Mouse (Mus musculus) lung, postnatal 36 days (tissue): ENCODE data around the gene Tmem14a.
"Not testable (repeated sequence)": the region's sequence is repeated elsewhere in the genome, so short reads cannot be mapped to it uniquely, and the experiment has no call there.

Experiments used
- DNase-seq: peaks from one replicate; pipeline ENCODE4 v3.0.0; 2022; ENCODE audit warnings: mixed read lengths

The Tmem14a gene

GRCm38 (mm10) chr1:21218489-21218919 is at the start of gene Tmem14a:
Tmem14a (plus strand) TSS chr1:21218575.
- DNase-seq = peak; percentile 93

- no peak for DNase-seq
Observed at GRCm38 (mm10) chr1:21185196-21185595, 33.2 kb upstream of the Tmem14a start.

- no peak for DNase-seq
Observed at GRCm38 (mm10) chr1:21206241-21206640, 12.1 kb upstream of the Tmem14a start.

- DNase-seq = not testable (repeated sequence)
Observed at GRCm38 (mm10) chr1:21213537-21213936, 4.8 kb upstream of the Tmem14a start.

GRCm38 (mm10) chr1:21213991-21214692 is 4.2 kb upstream of the Tmem14a start:
- not testable (repeated sequence) for DNase-seq

- peak; percentile 67 for DNase-seq
Observed at GRCm38 (mm10) chr1:21227756-21228395, 9.5 kb downstream of the Tmem14a start.

- not testable (repeated sequence) for DNase-seq
Observed at GRCm38 (mm10) chr1:21228740-21229722, 10.7 kb downstream of the Tmem14a start.

- DNase-seq = no peak
Observed at GRCm38 (mm10) chr1:21230376-21230775, 12.0 kb downstream of the Tmem14a start.

- DNase-seq = peak; percentile 76
Observed at GRCm38 (mm10) chr1:21231744-21232464, 13.5 kb downstream of the Tmem14a start.

GRCm38 (mm10) chr1:21232516-21232915 is 14.1 kb downstream of the Tmem14a start:
- DNase-seq = no peak

GRCm38 (mm10) chr1:21235359-21235758 is 17.0 kb downstream of the Tmem14a start:
- DNase-seq = no peak

- DNase-seq = peak; percentile 76
Observed at GRCm38 (mm10) chr1:21239911-21240898, 21.8 kb downstream of the Tmem14a start, which contains the start of gene Gsta3. Gsta3 (plus strand) TSS chr1:21240589.

- no peak for DNase-seq
Observed at GRCm38 (mm10) chr1:21241096-21241495, 22.7 kb downstream of the Tmem14a start.

- DNase-seq = no peak
Observed at GRCm38 (mm10) chr1:21244290-21244960, 26.1 kb downstream of the Tmem14a start.

- no peak for DNase-seq
Observed at GRCm38 (mm10) chr1:21246136-21246535, 27.8 kb downstream of the Tmem14a start.

- DNase-seq = no peak
Observed at GRCm38 (mm10) chr1:21247896-21248295, 29.5 kb downstream of the Tmem14a start.

- no peak for DNase-seq
Observed at GRCm38 (mm10) chr1:21248560-21249390, 30.4 kb downstream of the Tmem14a start.

- DNase-seq = no peak
Observed at GRCm38 (mm10) chr1:21251661-21252060, 33.3 kb downstream of the Tmem14a start.

- DNase-seq = no peak
Observed at GRCm38 (mm10) chr1:21252566-21253302, 34.4 kb downstream of the Tmem14a start.
